In the genomic region with DNA sequence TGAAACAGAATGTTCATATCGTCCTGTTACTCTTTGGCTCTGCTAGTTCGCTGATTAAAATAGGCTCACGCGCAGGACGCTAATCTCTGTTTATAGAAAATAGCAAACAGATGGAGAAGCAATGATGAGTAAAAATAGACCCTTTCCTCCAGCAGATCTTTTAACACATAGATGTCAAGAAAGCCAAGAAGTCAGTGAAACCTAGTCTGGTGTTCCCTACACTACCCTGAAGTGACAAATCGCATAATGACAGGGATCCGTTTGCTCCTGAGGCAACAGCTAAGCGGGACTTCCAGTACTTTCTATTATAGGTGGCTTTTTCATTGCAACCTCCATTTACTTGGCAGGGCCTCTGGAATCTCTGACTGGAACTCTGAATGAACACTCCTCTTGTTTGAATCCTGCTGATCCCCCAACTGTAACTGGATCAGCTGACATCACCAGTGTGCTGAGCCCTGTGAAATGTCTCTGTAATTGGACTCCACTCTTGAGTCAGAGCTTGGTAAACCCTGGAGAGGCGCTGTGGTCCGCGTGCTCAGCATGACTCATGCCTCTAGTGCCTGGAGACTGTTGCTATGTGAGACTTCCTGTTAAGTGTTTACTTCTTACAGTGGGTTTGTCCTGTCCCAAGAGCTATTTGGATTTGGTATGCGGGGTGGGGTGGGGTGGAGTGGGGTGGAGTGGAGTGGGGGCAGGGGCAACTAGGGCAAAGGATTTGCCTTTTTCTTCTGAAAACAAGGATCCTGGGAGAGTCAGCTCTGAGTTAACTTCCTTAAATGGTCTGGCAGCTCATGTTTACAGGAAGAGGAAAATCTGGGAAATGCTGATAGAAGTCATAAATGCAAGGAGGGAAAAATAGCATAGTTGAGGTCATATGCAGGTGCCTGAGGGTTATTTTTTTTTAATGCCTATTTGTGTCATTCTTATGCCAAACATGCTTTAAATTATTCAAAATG, we compare ENCODE assay signal across 8 mouse cellular contexts.
DNase-seq lines count a peak whose midpoint lies in the region; ATAC-seq and TF ChIP-seq lines count a peak whose summit lies in the region.

No protein-coding gene starts in this region.

- H3K4me3 ChIP-seq in ES-E14 (ENCODE audit: insufficient read depth in 1 of 2, low read depth in 1 of 2, low read length in 2 of 2, poor library complexity in 1 of 2, severe bottlenecking in 1 of 2) = no peak overlapping the region
- no peak overlapping the region for H3K4me3 ChIP-seq in forebrain, embryonic 15.5 days
- H3K4me3 ChIP-seq in liver, embryonic 13.5 days (replicated peaks) = no peak overlapping the region

- peak; percentile 86 for DNase-seq in ES-E14 (ENCODE audit: low read depth, low spot score)
- peak; percentile 91 to 94 for DNase-seq in heart, postnatal 10 days
- peak; percentile 68 to 86 for DNase-seq in kidney, postnatal 36 days
- peak; percentile 8 for DNase-seq in liver, embryonic 13.5 days
- DNase-seq in naive thymus-derived CD4-positive, alpha-beta T cell, adult 2 months (ENCODE audit: low read depth) = peak; percentile 2
- peak; percentile 34 to 88 for DNase-seq in urinary bladder, adult 18-20 months (ENCODE audit: low spot score in 2 of 2)

- peak overlapping the region; percentile 92 for H3K27ac ChIP-seq in ES-E14 (ENCODE audit: insufficient read depth, low read depth, low read length, poor library complexity, severe bottlenecking)
- peak overlapping the region; percentile 49 for H3K27ac ChIP-seq in forebrain, embryonic 15.5 days (replicated peaks)
- no peak overlapping the region for H3K27ac ChIP-seq in liver, embryonic 13.5 days

- in situ Hi-C loops in ES-E14 (cut with MboI; ENCODE audit: low sequenced_read_pairs in 2 of 2, unreplicated experiment in 2 of 2) = no loop called here

- no peaks in the 10 kb centered on the region for H3K27me3 ChIP-seq in forebrain, embryonic 15.5 days
- no peaks in the 10 kb centered on the region for H3K27me3 ChIP-seq in liver, embryonic 13.5 days

- 27% methylated on average over 12 of the region's 12 CpGs for WGBS in forebrain, embryonic 15.5 days
- 34% methylated on average over 12 of the region's 12 CpGs for WGBS in liver, embryonic 13.5 days (ENCODE audit: insufficient replicate concordance)

- H3K36me3 ChIP-seq in ES-E14 (ENCODE audit: control insufficient read depth, insufficient read depth, low read length, poor library complexity, severe bottlenecking) = no peaks in the 10 kb centered on the region
- H3K36me3 ChIP-seq in forebrain, embryonic 15.5 days = no peaks in the 10 kb centered on the region
- H3K36me3 ChIP-seq in liver, embryonic 13.5 days = no peaks in the 10 kb centered on the region

- peak; percentile 90 for ATAC-seq in cerebellum, adult (ENCODE audit: insufficient number of reproducible peaks, low FRiP score, low TSS enrichment)
- peak; percentile 98 for ATAC-seq in forebrain, embryonic 15.5 days (replicated peaks)
- peak; percentile 92 for ATAC-seq in liver, embryonic 13.5 days (ENCODE audit: low read depth)

- H3K9ac ChIP-seq in ES-E14 (ENCODE audit: insufficient read depth, low read depth, low read length, poor library complexity, severe bottlenecking) = peak overlapping the region; percentile 47; the same call in 1 of the 2 replicates
- H3K9ac ChIP-seq in forebrain, embryonic 15.5 days (replicated peaks) = no peak overlapping the region
- H3K9ac ChIP-seq in liver, embryonic 13.5 days = no peak overlapping the region

- H3K4me1 ChIP-seq in ES-E14 (ENCODE audit: control insufficient read depth in 2 of 2, insufficient read depth in 2 of 2, low read length in 2 of 2, poor library complexity in 1 of 2) = peaks cover 3 to 6% of the 10 kb centered on the region in 2 experiments; a peak in 3 of 4 replicates
- H3K4me1 ChIP-seq in forebrain, embryonic 15.5 days = peaks cover 6% of the 10 kb centered on the region; the same call in 1 of the 2 replicates
- H3K4me1 ChIP-seq in liver, embryonic 13.5 days (replicated peaks) = no peaks in the 10 kb centered on the region

- intact Hi-C loops in heart, postnatal 10 days (cut with DNase I) = loop anchor here (2.0 to 10.0 kb wide), 6 partner anchors 105 to 1483 kb away; no protein-coding TSS in a partner anchor

- H3K4me2 ChIP-seq in forebrain, embryonic 15.5 days (replicated peaks) = no peak overlapping the region
- no peak overlapping the region for H3K4me2 ChIP-seq in liver, embryonic 13.5 days

- no peaks in the 10 kb centered on the region for H3K9me3 ChIP-seq in ES-E14 (ENCODE audit: control insufficient read depth, insufficient read depth, low read depth, low read length)
- no peaks in the 10 kb centered on the region for H3K9me3 ChIP-seq in forebrain, embryonic 15.5 days
- no peaks in the 10 kb centered on the region for H3K9me3 ChIP-seq in liver, embryonic 13.5 days (replicated peaks)

TF ChIP-seq in ES-E14, 5 proteins besides CTCF, POLR2A, EP300 and RAD21:
- TF ChIP-seq ZC3H11A (IDR thresholded peaks at IDR 0.05; ENCODE audit: borderline replicate concordance, low read depth, low read length) (no peak), HCFC1 (IDR thresholded peaks at IDR 0.05; ENCODE audit: borderline replicate concordance, insufficient read depth, low read length) (no peak), MAFK (IDR thresholded peaks at IDR 0.05; ENCODE audit: insufficient read depth, low read depth, low read length) (peak; percentile 94), ZNF384 (IDR thresholded peaks at IDR 0.05; ENCODE audit: low read depth, low read length) (no peak), CHD2 (IDR thresholded peaks at IDR 0.05; ENCODE audit: low read depth, low read length) (no peak)

Comparison
In these comparisons a context has a peak if more than half of its experiments do, and no peak if none do; other contexts are left out.
1. DNase-seq: peak in every context shown above with its lines; median percentile 92 in heart, postnatal 10 days; 86 in ES-E14; 77 in kidney, postnatal 36 days; 61 in urinary bladder, adult 18-20 months; 8 in liver, embryonic 13.5 days; 2 in naive thymus-derived CD4-positive, alpha-beta T cell, adult 2 months.